Mouse (Mus musculus) small intestine, adult 2 months (tissue): ENCODE results near the gene Bicra.

Experiments
- CTCF ChIP-seq: fragments of 200-500 bp; IDR thresholded peaks from 2 replicates; pipeline ENCODE4 v1.5.1; 2012; ENCODE audit warnings: low read depth, mild to moderate bottlenecking, control low read depth, inconsistent platforms, low read length, moderate library complexity, mixed read lengths; ENCODE audit not compliant: insufficient replicate concordance, insufficient read length; ENCODE audit errors: extremely low read depth
- POLR2A ChIP-seq: fragments of 200-500 bp; IDR thresholded peaks from 2 replicates; pipeline ENCODE4 v1.6.1; 2012; ENCODE audit warnings: low read depth, mild to moderate bottlenecking, control low read depth, inconsistent platforms, low read length, moderate library complexity

GRCm38 (mm10) chr7:16070846-16071245, 23.1 kb upstream of the Bicra start:
- TF ChIP-seq POLR2A (no peak), CTCF (no peak)
